Mouse (Mus musculus) embryonic facial prominence, embryonic 11.5 days (tissue): ENCODE results near the gene Sp8. TPM values are rescaled to one million over a fixed set of nuclear protein-coding genes. Genes with fewer than 3 reads are reported as not detected.

ENCODE experiments used
- ATAC-seq: fragments of 200-750 bp; cut with Nextera tagmentation; replicated peaks from 2 replicates; pipeline ENCODE4 v1.8.0; 2017; ENCODE audit warnings: low read depth; ENCODE audit not compliant: insufficient number of reproducible peaks, low FRiP score, low TSS enrichment
- DNase-seq: peaks from one replicate; pipeline ENCODE4 v3.0.0-alpha.2; 2015; ENCODE audit warnings: low spot score
- H3K27ac ChIP-seq: fragments of 300-500 bp; sonication (generic); replicated peaks from 2 replicates; pipeline ENCODE4 v1.5.1; 2014; ENCODE audit warnings: mild to moderate bottlenecking, low read depth, low read length, control low read depth
- H3K27me3 ChIP-seq: fragments of 300-500 bp; sonication (generic); 2 replicates; pipeline ENCODE4 v1.6.1; 2014; ENCODE audit warnings: mild to moderate bottlenecking, low read length, moderate library complexity, mixed read lengths; ENCODE audit not compliant: control insufficient read depth, insufficient read depth
- H3K36me3 ChIP-seq: fragments of 300-500 bp; sonication (generic); replicated peaks from 2 replicates; pipeline ENCODE4 v1.6.1; 2014; ENCODE audit warnings: low read depth, mild to moderate bottlenecking, low read length, moderate library complexity, mixed read lengths; ENCODE audit not compliant: control insufficient read depth, insufficient read depth
- H3K4me1 ChIP-seq: fragments of 300-500 bp; sonication (generic); 2 replicates; pipeline ENCODE4 v1.6.1; 2014; ENCODE audit warnings: low read length, mixed read lengths; ENCODE audit not compliant: control insufficient read depth, insufficient read depth
- H3K4me2 ChIP-seq: fragments of 300-500 bp; sonication (generic); 2 replicates; pipeline ENCODE4 v1.6.1; 2014; ENCODE audit warnings: low read depth, mild to moderate bottlenecking, control low read depth, low read length, moderate library complexity
- H3K4me3 ChIP-seq: fragments of 300-500 bp; sonication (generic); 2 replicates; pipeline ENCODE4 v1.5.1; 2014; ENCODE audit warnings: low read depth, low read length, control low read depth
- H3K9ac ChIP-seq: fragments of 300-500 bp; sonication (generic); replicated peaks from 2 replicates; pipeline ENCODE4 v1.6.1; 2014; ENCODE audit warnings: mild to moderate bottlenecking, control low read depth, low read length
- H3K9me3 ChIP-seq: fragments of 300-500 bp; sonication (generic); replicated peaks from 2 replicates; pipeline ENCODE4 v1.6.1; 2016; ENCODE audit warnings: mild to moderate bottlenecking, low read length, inconsistent platforms, mixed read lengths; ENCODE audit not compliant: control insufficient read depth
- WGBS: fragments of 180-500 bp; shearing (Covaris S2); extraction: QIAGEN DNeasy Blood & Tissue Kit; methylation state at CpG from one replicate; pipeline ENCODE4 v1.1.7; 2014; 5-methylcytosine and 5-hydroxymethylcytosine counted together
- polyA plus RNA-seq: library from polyadenylated mRNA; unstranded; fragments of >200 nt; fragmentation: Nextera tagmentation; extraction: Ambion mirVana; gene quantifications from 2 replicates; pipeline ENCODE4 v1.2.1, GENCODE M21; 2014

Sp8 gene
- polyA plus RNA-seq, 1 experiment from 2014 or later: 6.6 TPM

- H3K27me3 ChIP-seq: peaks cover 58% of the 10 kb centered on the region
- DNase-seq (no peak), ATAC-seq (no peak)
- H3K4me1 ChIP-seq: peaks cover 4% of the 10 kb centered on the region
- no peaks in the 10 kb centered on the region for H3K9me3 ChIP-seq
- H3K4me3 ChIP-seq: no peak overlapping the region
- no peak overlapping the region for H3K9ac ChIP-seq
- WGBS: 4% methylated on average over 3 of the region's 3 CpGs
- H3K36me3 ChIP-seq: no peaks in the 10 kb centered on the region
- no peak overlapping the region for H3K4me2 ChIP-seq
- no peak overlapping the region for H3K27ac ChIP-seq
Observed at GRCm38 (mm10) chr12:118845351-118845750, 778 bp upstream of the Sp8 start.

- no peaks in the 10 kb centered on the region for H3K36me3 ChIP-seq
- H3K27ac ChIP-seq: 0 out of 2 replicates have a peak overlapping the region, but pooled peaks have one; percentile 22
- H3K4me2 ChIP-seq: peak overlapping the region; percentile 54
- H3K4me3 ChIP-seq: peak overlapping the region; percentile 40
- peaks cover 4% of the 10 kb centered on the region for H3K4me1 ChIP-seq
- H3K27me3 ChIP-seq: peaks cover 56% of the 10 kb centered on the region
- 0% methylated on average over 59 of the region's 59 CpGs for WGBS
- DNase-seq: peak; percentile 74
- peak; percentile 21 for ATAC-seq
- no peaks in the 10 kb centered on the region for H3K9me3 ChIP-seq
- no peak overlapping the region for H3K9ac ChIP-seq
Observed at GRCm38 (mm10) chr12:118846649-118847321, 656 bp downstream of the Sp8 start.

- Histone ChIP-seq H3K4me3 (peak overlapping the region; percentile 40), H3K27ac (no peak overlapping the region), H3K4me1 (peaks cover 4% of the 10 kb centered on the region), H3K36me3 (no peaks in the 10 kb centered on the region), H3K9me3 (no peaks in the 10 kb centered on the region), H3K9ac (no peak overlapping the region), H3K4me2 (peak overlapping the region; percentile 54; the same call in 1 of the 2 replicates), H3K27me3 (peaks cover 59% of the 10 kb centered on the region)
- no peak for ATAC-seq
- no peak for DNase-seq
- under 1% methylated on average over 17 of the region's 17 CpGs for WGBS
Observed at GRCm38 (mm10) chr12:118847381-118847780, 1.3 kb downstream of the Sp8 start.

- Histone ChIP-seq H3K9me3 (no peaks in the 10 kb centered on the region), H3K4me1 (peaks cover 4% of the 10 kb centered on the region), H3K27ac (peak overlapping the region; percentile 35; the same call in 1 of the 2 replicates), H3K4me2 (peak overlapping the region; percentile 39), H3K4me3 (peak overlapping the region; percentile 38), H3K9ac (peak overlapping the region; percentile 39), H3K36me3 (no peaks in the 10 kb centered on the region), H3K27me3 (peaks cover 57% of the 10 kb centered on the region)
- WGBS: under 1% methylated on average over 23 of the region's 23 CpGs
- DNase-seq: peak; percentile 19
- no peak for ATAC-seq
Observed at GRCm38 (mm10) chr12:118847861-118848495, 1.8 kb downstream of the Sp8 start.

- peak; percentile 29 for ATAC-seq
- no peaks in the 10 kb centered on the region for H3K9me3 ChIP-seq
Observed at GRCm38 (mm10) chr12:118848496-118849202, 2.5 kb downstream of the Sp8 start.

GRCm38 (mm10) chr12:118849203-118849861 lies 3.2 kb downstream of the Sp8 start:
- ATAC-seq: peak; percentile 17
- DNase-seq: peak; percentile 12
- H3K9ac ChIP-seq: peak overlapping the region; percentile 33
- peak overlapping the region; percentile 17 for H3K4me2 ChIP-seq
- 0% methylated on average over 78 of the region's 78 CpGs for WGBS
- H3K4me3 ChIP-seq: peak overlapping the region; percentile 38
- peaks cover 4% of the 10 kb centered on the region for H3K4me1 ChIP-seq
- H3K27me3 ChIP-seq: peaks cover 63% of the 10 kb centered on the region
- H3K36me3 ChIP-seq: no peaks in the 10 kb centered on the region
- H3K9me3 ChIP-seq: no peaks in the 10 kb centered on the region
- no peak overlapping the region; the same call in 1 of the 2 replicates for H3K27ac ChIP-seq

More at GRCm38 (mm10) chr12:118848496-118849202, 2.5 kb downstream of the Sp8 start:
- peak overlapping the region; percentile 39 for H3K4me2 ChIP-seq
- H3K4me1 ChIP-seq: peaks cover 4% of the 10 kb centered on the region
- peaks cover 61% of the 10 kb centered on the region for H3K27me3 ChIP-seq
- no peaks in the 10 kb centered on the region for H3K36me3 ChIP-seq
- peak; percentile 54 for DNase-seq
- peak overlapping the region; percentile 39 for H3K9ac ChIP-seq
- peak overlapping the region; percentile 41 for H3K27ac ChIP-seq
- peak overlapping the region; percentile 38 for H3K4me3 ChIP-seq
- under 1% methylated on average over 80 of the region's 80 CpGs for WGBS

- no peak overlapping the region for H3K4me2 ChIP-seq
- no peaks in the 10 kb centered on the region for H3K36me3 ChIP-seq
- H3K27me3 ChIP-seq: peaks cover 64% of the 10 kb centered on the region
- 0% methylated on average over 11 of the region's 11 CpGs for WGBS
- H3K4me1 ChIP-seq: peaks cover 6% of the 10 kb centered on the region
- peak overlapping the region; percentile 30 for H3K9ac ChIP-seq
- peak overlapping the region; percentile 38 for H3K4me3 ChIP-seq
- ATAC-seq (no peak), DNase-seq (peak; percentile 33)
- H3K9me3 ChIP-seq: no peaks in the 10 kb centered on the region
- H3K27ac ChIP-seq: no peak overlapping the region
Observed at GRCm38 (mm10) chr12:118849996-118850395, 3.9 kb downstream of the Sp8 start.
